In genomic region chr2:142739338-142739737, GRCm38 (mm10) we compare ENCODE assay signal across 20 mouse cellular contexts.
DNase-seq lines count a peak whose midpoint lies in the region; ATAC-seq and TF ChIP-seq lines count a peak whose summit lies in the region.
"Had no signal": no experiment of that assay in that cellular context is flagged by ENCODE, and none has a peak within 500 bp of the region (broad histone marks: within the 10 kb centered on the region; RNA-seq: fewer than 3 reads in every experiment).

No protein-coding gene starts in this region.

- no peak overlapping the region for H3K27ac ChIP-seq in intestine, embryonic 16.5 days (ENCODE audit: low read length)
- H3K27ac ChIP-seq in kidney, embryonic 16.5 days (ENCODE audit: low read length) = no peak overlapping the region
- no peak overlapping the region for H3K27ac ChIP-seq in lung, postnatal 0 days (ENCODE audit: low read length)
- H3K27ac ChIP-seq: embryonic facial prominence, embryonic 10.5 days; embryonic facial prominence, embryonic 12.5 days; forebrain, embryonic 13.5 days; forebrain, embryonic 15.5 days had no signal

- H3K36me3 ChIP-seq in intestine, embryonic 16.5 days (ENCODE audit: control insufficient read depth, insufficient read depth, low read length) = no peaks in the 10 kb centered on the region
- H3K36me3 ChIP-seq in myocyte (ENCODE audit: control insufficient read depth, insufficient read depth) = no peaks in the 10 kb centered on the region
- no peaks in the 10 kb centered on the region for H3K36me3 ChIP-seq in kidney, embryonic 16.5 days (ENCODE audit: insufficient read depth, low read length)
- H3K36me3 ChIP-seq in lung, postnatal 0 days (ENCODE audit: insufficient read depth, low read length) = no peaks in the 10 kb centered on the region
- H3K36me3 ChIP-seq: embryonic facial prominence, embryonic 10.5 days; embryonic facial prominence, embryonic 12.5 days; forebrain, embryonic 15.5 days had no signal

- TF ChIP-seq EP300 in lung, postnatal 0 days (IDR thresholded peaks at IDR 0.05) = no peak

- no peak overlapping the region for H3ac ChIP-seq in myocyte (ENCODE audit: control insufficient read depth, insufficient read length)

- no peak overlapping the region for H3K4me2 ChIP-seq in intestine, embryonic 16.5 days (ENCODE audit: low read depth, low read length)
- peak overlapping the region; percentile 48 for H3K4me2 ChIP-seq in myocyte (ENCODE audit: low read depth)
- no peak overlapping the region for H3K4me2 ChIP-seq in kidney, embryonic 16.5 days (replicated peaks; ENCODE audit: low read depth, low read length)
- no peak overlapping the region for H3K4me2 ChIP-seq in lung, postnatal 0 days (replicated peaks; ENCODE audit: low read depth, low read length)
- H3K4me2 ChIP-seq: embryonic facial prominence, embryonic 12.5 days; forebrain, embryonic 13.5 days; forebrain, embryonic 15.5 days had no signal

- DNase-seq in lung, postnatal 0 days (ENCODE audit: low spot score) = no peak
- no peak for DNase-seq in right cerebral cortex, postnatal 36 days (ENCODE audit: low spot score in 2 of 2)
- DNase-seq: adrenal gland, adult 8-10 months; adrenal gland, postnatal 14 days; adrenal gland, postnatal 36 days; cerebellum, adult 11-12 months; cerebellum, adult 2 months; cerebellum, adult 9-10 months; cerebellum, postnatal 10 days; cerebellum, postnatal 25 days; forebrain, postnatal 0 days had no signal

- 66% methylated on average over 2 of the region's 2 CpGs for WGBS in intestine, embryonic 16.5 days
- 71% methylated on average over 2 of the region's 2 CpGs for WGBS in kidney, embryonic 16.5 days
- WGBS in lung, postnatal 0 days = 75% methylated on average over 2 of the region's 2 CpGs

- ATAC-seq in intestine, embryonic 16.5 days = peak; percentile 89
- ATAC-seq in kidney, embryonic 16.5 days (ENCODE audit: low FRiP score, low TSS enrichment) = no peak
- no peak for ATAC-seq in lung, postnatal 0 days
- ATAC-seq: activated CD4-positive, CD25-positive, alpha-beta regulatory T cell, adult 4 months; forebrain, embryonic 13.5 days; forebrain, embryonic 15.5 days; forebrain, postnatal 0 days; Patski had no signal

- no peaks in the 10 kb centered on the region for H3K79me2 ChIP-seq in myocyte (ENCODE audit: control insufficient read depth, insufficient read depth)

- no peaks in the 10 kb centered on the region for H3K4me1 ChIP-seq in intestine, embryonic 16.5 days (ENCODE audit: control insufficient read depth, insufficient read depth, low read length)
- no peaks in the 10 kb centered on the region for H3K4me1 ChIP-seq in kidney, embryonic 16.5 days (ENCODE audit: insufficient read depth, low read length)
- no peaks in the 10 kb centered on the region for H3K4me1 ChIP-seq in lung, postnatal 0 days (ENCODE audit: insufficient read depth, low read depth, low read length)
- H3K4me1 ChIP-seq: embryonic facial prominence, embryonic 10.5 days; embryonic facial prominence, embryonic 12.5 days; forebrain, embryonic 13.5 days had no signal

- no peak for TF ChIP-seq CTCF in lung, postnatal 0 days (IDR thresholded peaks at IDR 0.05)

- TF ChIP-seq POLR2A in myocyte (IDR thresholded peaks at IDR 0.05; ENCODE audit: insufficient read length, low read depth) = no peak

- H3K9ac ChIP-seq in intestine, embryonic 16.5 days (ENCODE audit: low read depth, low read length) = no peak overlapping the region
- H3K9ac ChIP-seq in kidney, embryonic 16.5 days (replicated peaks; ENCODE audit: low read length) = no peak overlapping the region
- no peak overlapping the region for H3K9ac ChIP-seq in lung, postnatal 0 days (replicated peaks; ENCODE audit: low read depth)
- H3K9ac ChIP-seq: embryonic facial prominence, embryonic 12.5 days; forebrain, embryonic 13.5 days; forebrain, embryonic 15.5 days; forebrain, postnatal 0 days had no signal

- no peaks in the 10 kb centered on the region for H3K9me3 ChIP-seq in intestine, embryonic 16.5 days (ENCODE audit: control insufficient read depth, low read length)
- H3K9me3 ChIP-seq in kidney, embryonic 16.5 days (ENCODE audit: low read length) = no peaks in the 10 kb centered on the region
- no peaks in the 10 kb centered on the region for H3K9me3 ChIP-seq in lung, postnatal 0 days (ENCODE audit: low read length)
- H3K9me3 ChIP-seq: embryonic facial prominence, embryonic 10.5 days; embryonic facial prominence, embryonic 12.5 days; forebrain, embryonic 13.5 days; forebrain, embryonic 15.5 days had no signal

- H3K27me3 ChIP-seq in intestine, embryonic 16.5 days (replicated peaks; ENCODE audit: control insufficient read depth, insufficient read depth, low read length) = no peaks in the 10 kb centered on the region
- H3K27me3 ChIP-seq in myocyte (ENCODE audit: control insufficient read depth, insufficient read depth, insufficient read length) = no peaks in the 10 kb centered on the region
- H3K27me3 ChIP-seq in kidney, embryonic 16.5 days (ENCODE audit: insufficient read depth, low read length) = no peaks in the 10 kb centered on the region
- no peaks in the 10 kb centered on the region for H3K27me3 ChIP-seq in lung, postnatal 0 days (replicated peaks; ENCODE audit: insufficient read depth, low read length)
- H3K27me3 ChIP-seq: embryonic facial prominence, embryonic 12.5 days; forebrain, embryonic 13.5 days; forebrain, embryonic 15.5 days; Patski had no signal

- no peak overlapping the region for H3K4me3 ChIP-seq in intestine, embryonic 16.5 days (ENCODE audit: low read length)
- H3K4me3 ChIP-seq in myocyte = no peak overlapping the region
- H3K4me3 ChIP-seq in kidney, embryonic 16.5 days (ENCODE audit: low read length) = no peak overlapping the region
- no peak overlapping the region for H3K4me3 ChIP-seq in lung, postnatal 0 days (ENCODE audit: low read depth, low read length)
- H3K4me3 ChIP-seq: embryonic facial prominence, embryonic 10.5 days; embryonic facial prominence, embryonic 12.5 days; forebrain, embryonic 13.5 days; forebrain, embryonic 15.5 days had no signal

TF ChIP-seq in myocyte, 11 proteins besides CTCF, POLR2A, EP300 and RAD21:
- TF ChIP-seq MAX (IDR thresholded peaks at IDR 0.05; ENCODE audit: low read depth) = no peak
- no peak for TF ChIP-seq CEBPB (IDR thresholded peaks at IDR 0.05; ENCODE audit: insufficient read depth, poor library complexity, severe bottlenecking)
- no peak for TF ChIP-seq REST (IDR thresholded peaks at IDR 0.05; ENCODE audit: insufficient read depth, insufficient read length)
- TF ChIP-seq E2F4 (IDR thresholded peaks at IDR 0.05; ENCODE audit: insufficient read depth) = no peak
- TF ChIP-seq USF1 (IDR thresholded peaks at IDR 0.05; ENCODE audit: low read depth) = no peak
- TF ChIP-seq SRF (IDR thresholded peaks at IDR 0.05; ENCODE audit: control insufficient read depth, insufficient read length, low read depth) = no peak
- no peak for TF ChIP-seq MYOD1 (IDR thresholded peaks at IDR 0.05; ENCODE audit: control insufficient read depth in 1 of 3, insufficient read length in 2 of 3, low read depth in 2 of 3)
- no peak for TF ChIP-seq TCF3 (IDR thresholded peaks at IDR 0.05; ENCODE audit: insufficient read length, low read depth)
- TF ChIP-seq MYOG (IDR thresholded peaks at IDR 0.05; ENCODE audit: control insufficient read depth in 1 of 3, insufficient read depth in 1 of 3, insufficient read length in 2 of 3, low read depth in 2 of 3) = no peak
- TF ChIP-seq POLR2AphosphoS2 (IDR thresholded peaks at IDR 0.05; ENCODE audit: insufficient read length, low read depth) = no peak
- no peak for TF ChIP-seq TCF12 (IDR thresholded peaks at IDR 0.05; ENCODE audit: insufficient read depth, poor library complexity, severe bottlenecking)
